Mouse (Mus musculus) CH12.LX (cell line): ENCODE results near the gene Notum.

Source experiments
- BHLHE40 ChIP-seq: IDR thresholded peaks from 2 replicates; pipeline ENCODE4 v1.6.1; 2011; ENCODE audit warnings: mild to moderate bottlenecking, low read depth, low read length, improper control_type of control experiment
- CTCF ChIP-seq, 2 experiments: IDR thresholded peaks in 1 of 2; conservative IDR thresholded peaks in 1 of 2; 2 replicates each; pipeline ENCODE4 v1.5.1; 2011 to 2012; ENCODE audit warnings: low read depth in 2 of 2, low read length in 2 of 2, improper control_type of control experiment in 1 of 2, inconsistent platforms in 1 of 2, mild to moderate bottlenecking in 1 of 2, moderate library complexity in 1 of 2
- E2F4 ChIP-seq: IDR thresholded peaks from 2 replicates; pipeline ENCODE4 v1.6.1; 2011; ENCODE audit warnings: low read depth, low read length, improper control_type of control experiment; ENCODE audit not compliant: insufficient replicate concordance
- EP300 ChIP-seq: IDR thresholded peaks from 2 replicates; pipeline ENCODE4 v1.6.1; 2011; ENCODE audit warnings: low read length, improper control_type of control experiment
- JUN ChIP-seq: IDR thresholded peaks from 2 replicates; pipeline ENCODE4 v1.6.1; 2011; ENCODE audit warnings: low read depth, mild to moderate bottlenecking, low read length, improper control_type of control experiment, moderate library complexity; ENCODE audit not compliant: insufficient read depth

DNA sequence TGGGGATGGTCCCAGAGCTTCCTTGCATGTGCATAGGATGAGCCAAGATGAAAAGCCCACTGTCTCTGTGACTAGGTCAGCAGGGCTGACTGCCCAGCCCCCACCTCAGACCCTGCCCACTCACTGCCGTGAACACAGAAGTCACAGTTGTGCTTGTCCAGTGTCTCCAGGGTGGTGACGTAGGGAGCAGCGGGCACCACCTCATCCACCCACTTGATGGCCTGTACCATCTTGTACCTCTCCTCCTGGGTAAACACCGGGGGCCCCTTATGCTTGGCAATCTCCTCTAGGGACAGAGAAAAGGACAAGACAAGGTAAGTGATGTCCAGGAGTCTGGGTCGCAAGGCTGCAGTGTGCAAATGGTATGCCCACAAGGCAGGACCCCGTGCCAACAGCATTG lies 45.8 kb downstream of the Notum start:
- TF ChIP-seq CTCF (conservative IDR thresholded peaks at IDR 0.05 in 1 of 2, IDR thresholded peaks at IDR 0.05 in 1 of 2; ENCODE audit: low read depth in 2 of 2, low read length in 2 of 2) = no peak
- no peak for TF ChIP-seq BHLHE40
- TF ChIP-seq E2F4 = no peak
- no peak for TF ChIP-seq EP300
- TF ChIP-seq JUN = no peak
